Mouse (Mus musculus) MEL (cell line): ENCODE results near the gene Zbtb7a. TPM values are rescaled to one million over a fixed set of nuclear protein-coding genes. Genes with fewer than 3 reads are reported as not detected.
A peak's percentile ranks its signal among the peaks of the same experiment; 100 is the strongest.

Experiments used
- DNase-seq: peaks from one replicate; pipeline ENCODE4 v3.0.0; 2011; ENCODE audit warnings: low read depth, low spot score
- H3K27ac ChIP-seq: 2 replicates; pipeline ENCODE4 v1.5.1; 2012; ENCODE audit warnings: low read depth, mild to moderate bottlenecking, control low read depth, low read length, moderate library complexity; ENCODE audit not compliant: control insufficient read depth
- H3K27me3 ChIP-seq, 2 experiments: fragments of 150-350 bp in 1 of 2; sonication (generic) in 1 of 2; 2 replicates each; pipeline ENCODE4 v1.6.1; 2012; ENCODE audit warnings: low read length in 2 of 2, mild to moderate bottlenecking in 2 of 2, improper control_type of control experiment in 1 of 2, moderate library complexity in 1 of 2; ENCODE audit not compliant: insufficient read depth in 2 of 2, control insufficient read depth in 1 of 2
- H3K36me3 ChIP-seq, 2 experiments: 2 replicates each; pipeline ENCODE4 v1.6.1; 2012 to 2014; ENCODE audit warnings: low read length in 2 of 2, improper control_type of control experiment in 1 of 2, inconsistent platforms in 1 of 2, mild to moderate bottlenecking in 1 of 2; ENCODE audit not compliant: insufficient read depth in 2 of 2, control insufficient read depth in 1 of 2
- H3K4me1 ChIP-seq, 2 experiments: fragments of 150-350 bp in 1 of 2; sonication (generic) in 1 of 2; 2 replicates each; pipeline ENCODE4 v1.6.1; 2012; ENCODE audit warnings: low read length in 2 of 2, improper control_type of control experiment in 1 of 2, mild to moderate bottlenecking in 1 of 2; ENCODE audit not compliant: insufficient read depth in 2 of 2, control insufficient read depth in 1 of 2
- H3K4me3 ChIP-seq, 2 experiments: fragments of 150-350 bp in 1 of 2; sonication (generic) in 1 of 2; 2 replicates each; pipeline ENCODE4 v1.5.1; 2012; ENCODE audit warnings: low read depth in 2 of 2, low read length in 2 of 2, mild to moderate bottlenecking in 2 of 2, moderate library complexity in 2 of 2, control low read depth in 1 of 2, improper control_type of control experiment in 1 of 2; ENCODE audit not compliant: control insufficient read depth in 1 of 2, insufficient read depth in 1 of 2
- H3K79me2 ChIP-seq: 2 replicates; pipeline ENCODE4 v1.6.1; 2012; ENCODE audit warnings: mild to moderate bottlenecking, low read length, moderate library complexity; ENCODE audit not compliant: control insufficient read depth, poor library complexity, insufficient read depth
- H3K9ac ChIP-seq: 2 replicates; pipeline ENCODE4 v1.6.1; 2012; ENCODE audit warnings: low read depth, mild to moderate bottlenecking, control low read depth, low read length, moderate library complexity; ENCODE audit not compliant: control insufficient read depth, poor library complexity, severe bottlenecking
- H3K9me3 ChIP-seq: fragments of 150-350 bp; sonication (generic); replicated peaks from 2 replicates; pipeline ENCODE4 v1.6.1; 2012; ENCODE audit warnings: mild to moderate bottlenecking, low read length, improper control_type of control experiment, moderate library complexity; ENCODE audit not compliant: insufficient read depth
- BHLHE40 ChIP-seq: IDR thresholded peaks from 2 replicates; pipeline ENCODE4 v1.6.1; 2012; ENCODE audit warnings: low read depth, mild to moderate bottlenecking, inconsistent platforms, low read length, improper control_type of control experiment, borderline replicate concordance
- CHD1 ChIP-seq: IDR thresholded peaks from 2 replicates; pipeline ENCODE4 v1.6.1; 2012; ENCODE audit warnings: low read depth, mild to moderate bottlenecking, inconsistent platforms, low read length, improper control_type of control experiment
- CHD2 ChIP-seq: IDR thresholded peaks from 2 replicates; pipeline ENCODE4 v1.6.1; 2011; ENCODE audit warnings: low read length, improper control_type of control experiment
- CTCF ChIP-seq, 3 experiments: IDR thresholded peaks in 2 of 3; conservative IDR thresholded peaks in 1 of 3; 2 replicates each; pipeline ENCODE4 v1.5.1; 2011 to 2012; ENCODE audit warnings: low read length in 3 of 3, low read depth in 2 of 3, mild to moderate bottlenecking in 2 of 3, improper control_type of control experiment in 1 of 3, inconsistent platforms in 1 of 3, mixed read lengths in 1 of 3, moderate library complexity in 1 of 3; ENCODE audit not compliant: control insufficient read depth in 1 of 3, insufficient read depth in 1 of 3, poor library complexity in 1 of 3, severe bottlenecking in 1 of 3
- E2F4 ChIP-seq: IDR thresholded peaks from 2 replicates; pipeline ENCODE4 v1.6.1; 2011; ENCODE audit warnings: low read depth, low read length, improper control_type of control experiment, borderline replicate concordance
- ELF1 ChIP-seq: IDR thresholded peaks from 2 replicates; pipeline ENCODE4 v1.6.1; 2014; ENCODE audit warnings: low read depth, mild to moderate bottlenecking, inconsistent platforms, low read length, improper control_type of control experiment, moderate library complexity
- EP300 ChIP-seq, 2 experiments: IDR thresholded peaks; 2 replicates each; pipeline ENCODE4 v1.6.1; 2011; ENCODE audit warnings: improper control_type of control experiment in 2 of 2, low read length in 2 of 2, low read depth in 1 of 2, mild to moderate bottlenecking in 1 of 2
- ETS1 ChIP-seq: IDR thresholded peaks from 2 replicates; pipeline ENCODE4 v1.6.1; 2012; ENCODE audit warnings: low read depth, mild to moderate bottlenecking, inconsistent platforms, low read length, improper control_type of control experiment, moderate library complexity
- GABPA ChIP-seq: IDR thresholded peaks from 2 replicates; pipeline ENCODE4 v1.6.1; 2012; ENCODE audit warnings: low read depth, mild to moderate bottlenecking, inconsistent platforms, low read length, improper control_type of control experiment, moderate library complexity
- GATA1 ChIP-seq: IDR thresholded peaks from 2 replicates; pipeline ENCODE4 v1.6.1; 2011; ENCODE audit warnings: low read depth, low read length, improper control_type of control experiment
- HCFC1 ChIP-seq: IDR thresholded peaks from 2 replicates; pipeline ENCODE4 v1.6.1; 2012; ENCODE audit warnings: low read depth, mild to moderate bottlenecking, inconsistent platforms, low read length, improper control_type of control experiment, moderate library complexity
- JUND ChIP-seq: IDR thresholded peaks from 2 replicates; pipeline ENCODE4 v1.6.1; 2011; ENCODE audit warnings: low read depth, mild to moderate bottlenecking, improper control_type of control experiment, low read length
- KAT2A ChIP-seq: conservative IDR thresholded peaks from 2 replicates; pipeline ENCODE4 v1.6.1; 2012; ENCODE audit warnings: low read depth, low read length, improper control_type of control experiment, inconsistent platforms
- MAFK ChIP-seq: IDR thresholded peaks from 2 replicates; pipeline ENCODE4 v1.6.1; 2011; ENCODE audit warnings: low read depth, mild to moderate bottlenecking, low read length, improper control_type of control experiment, borderline replicate concordance
- MAX ChIP-seq: IDR thresholded peaks from 2 replicates; pipeline ENCODE4 v1.6.1; 2011; ENCODE audit warnings: low read length, improper control_type of control experiment
- MAZ ChIP-seq: IDR thresholded peaks from 2 replicates; pipeline ENCODE4 v1.6.1; 2012; ENCODE audit warnings: low read depth, mild to moderate bottlenecking, inconsistent platforms, low read length, improper control_type of control experiment
- MXI1 ChIP-seq: IDR thresholded peaks from 2 replicates; pipeline ENCODE4 v1.6.1; 2011; ENCODE audit warnings: mild to moderate bottlenecking, low read depth, low read length, improper control_type of control experiment
- MYB ChIP-seq: IDR thresholded peaks from 2 replicates; pipeline ENCODE4 v1.6.1; 2011; ENCODE audit warnings: mild to moderate bottlenecking, low read depth, low read length, improper control_type of control experiment
- MYC ChIP-seq: IDR thresholded peaks from 2 replicates; pipeline ENCODE4 v1.6.1; 2011; ENCODE audit warnings: low read depth, mild to moderate bottlenecking, low read length, improper control_type of control experiment, moderate library complexity
- NELFE ChIP-seq: IDR thresholded peaks from 2 replicates; pipeline ENCODE4 v1.6.1; 2011; ENCODE audit warnings: low read depth, low read length, improper control_type of control experiment
- NRF1 ChIP-seq: IDR thresholded peaks from 2 replicates; pipeline ENCODE4 v1.6.1; 2014; ENCODE audit warnings: low read depth, mild to moderate bottlenecking, inconsistent platforms, low read length, improper control_type of control experiment, moderate library complexity; ENCODE audit not compliant: poor library complexity, insufficient read depth, severe bottlenecking
- POLR2A ChIP-seq, 2 experiments: IDR thresholded peaks; 2 replicates each; pipeline ENCODE4 v1.6.1; 2011 to 2012; ENCODE audit warnings: low read length in 2 of 2, mild to moderate bottlenecking in 2 of 2, control low read depth in 1 of 2, improper control_type of control experiment in 1 of 2, low read depth in 1 of 2, moderate library complexity in 1 of 2; ENCODE audit not compliant: control insufficient read depth in 1 of 2, insufficient read depth in 1 of 2, poor library complexity in 1 of 2
- POLR2AphosphoS2 ChIP-seq: IDR thresholded peaks from 2 replicates; pipeline ENCODE4 v1.6.1; 2011; ENCODE audit warnings: low read length, improper control_type of control experiment
- POLR2AphosphoS5 ChIP-seq: IDR thresholded peaks from 2 replicates; pipeline ENCODE4 v1.6.1; 2012; ENCODE audit warnings: low read depth, borderline replicate concordance, mild to moderate bottlenecking, inconsistent platforms, low read length, moderate library complexity, mixed read lengths
- RAD21 ChIP-seq: IDR thresholded peaks from 2 replicates; pipeline ENCODE4 v1.6.1; 2011; ENCODE audit warnings: mild to moderate bottlenecking, low read depth, low read length, improper control_type of control experiment
- RCOR1 ChIP-seq: IDR thresholded peaks from 2 replicates; pipeline ENCODE4 v1.6.1; 2012; ENCODE audit warnings: low read depth, mild to moderate bottlenecking, inconsistent platforms, low read length, improper control_type of control experiment
- SIN3A ChIP-seq: IDR thresholded peaks from 2 replicates; pipeline ENCODE4 v1.6.1; 2012; ENCODE audit warnings: low read length, improper control_type of control experiment, inconsistent platforms
- SMC3 ChIP-seq: IDR thresholded peaks from 2 replicates; pipeline ENCODE4 v1.6.1; 2011; ENCODE audit warnings: low read depth, low read length, improper control_type of control experiment
- TAL1 ChIP-seq: IDR thresholded peaks from 2 replicates; pipeline ENCODE4 v1.6.1; 2012; ENCODE audit warnings: mild to moderate bottlenecking, inconsistent platforms, low read length, moderate library complexity, mixed read lengths
- TBP ChIP-seq: IDR thresholded peaks from 2 replicates; pipeline ENCODE4 v1.8.0; 2011; ENCODE audit warnings: low read depth, low read length, improper control_type of control experiment
- UBTF ChIP-seq: IDR thresholded peaks from 2 replicates; pipeline ENCODE4 v1.6.1; 2012; ENCODE audit warnings: low read depth, mild to moderate bottlenecking, inconsistent platforms, low read length, improper control_type of control experiment, moderate library complexity, borderline replicate concordance; ENCODE audit not compliant: insufficient read depth
- USF1 ChIP-seq: IDR thresholded peaks from 2 replicates; pipeline ENCODE4 v1.6.1; 2014; ENCODE audit warnings: low read depth, mild to moderate bottlenecking, inconsistent platforms, low read length, improper control_type of control experiment, moderate library complexity
- USF2 ChIP-seq, 2 experiments: IDR thresholded peaks; 2 replicates each; pipeline ENCODE4 v1.6.1; 2011 to 2012; ENCODE audit warnings: improper control_type of control experiment in 2 of 2, low read length in 2 of 2, borderline replicate concordance in 1 of 2, inconsistent platforms in 1 of 2, low read depth in 1 of 2, mild to moderate bottlenecking in 1 of 2; ENCODE audit not compliant: insufficient read depth in 1 of 2
- ZC3H11A ChIP-seq: IDR thresholded peaks from 2 replicates; pipeline ENCODE4 v1.6.1; 2012; ENCODE audit warnings: low read depth, mild to moderate bottlenecking, inconsistent platforms, low read length, improper control_type of control experiment
- ZKSCAN1 ChIP-seq: IDR thresholded peaks from 2 replicates; pipeline ENCODE4 v1.6.1; 2012; ENCODE audit warnings: low read depth, mild to moderate bottlenecking, inconsistent platforms, low read length, improper control_type of control experiment, moderate library complexity
- ZMIZ1 ChIP-seq: IDR thresholded peaks from 2 replicates; pipeline ENCODE4 v1.6.1; 2012; ENCODE audit warnings: low read depth, mild to moderate bottlenecking, inconsistent platforms, low read length, improper control_type of control experiment, moderate library complexity
- ZNF384 ChIP-seq: IDR thresholded peaks from 2 replicates; pipeline ENCODE4 v1.6.1; 2012; ENCODE audit warnings: low read depth, mild to moderate bottlenecking, inconsistent platforms, low read length, improper control_type of control experiment
- polyA plus RNA-seq, 2 experiments: library from polyadenylated mRNA; stranded (reverse) in 1 of 2; unstranded in 1 of 2; fragments of >175 nt in 1 of 2; fragments of >200 nt in 1 of 2; gene quantifications; 2 replicates each; pipeline versions ENCODE4 v1.2.1 to v1.2.4; 2012; ENCODE audit warnings: low replicate concordance in 2 of 2, low read depth in 1 of 2; ENCODE audit not compliant: insufficient read length in 2 of 2, insufficient read depth in 1 of 2, missing spikeins in 1 of 2
- total RNA-seq: library from RNA; depleted of rRNA; stranded (reverse); fragments of 300-350 nt; gene quantifications from 2 replicates; pipeline ENCODE4 v1.2.3, GENCODE M21; 2012

The Zbtb7a gene
- total and polyA plus RNA-seq, 3 experiments = 25.3 to 45.4 (median 40.6) TPM

GRCm38 (mm10) chr10:81173132-81173531 is 38.1 kb downstream of the Zbtb7a start:
- H3K79me2 ChIP-seq = peaks cover 18% of the 10 kb centered on the region
- H3K4me1 ChIP-seq = peaks cover 0 to 15% of the 10 kb centered on the region in 2 experiments; a peak in 3 of 4 replicates
- H3K27me3 ChIP-seq = no peaks in the 10 kb centered on the region
- DNase-seq = peak; percentile 95
- peak overlapping the region; percentile 88 for H3K9ac ChIP-seq
- H3K36me3 ChIP-seq = peaks cover 1 to 11% of the 10 kb centered on the region in 2 experiments
- peak overlapping the region; percentile 94 for H3K27ac ChIP-seq
- peak overlapping the region; percentile 45 to 50 for H3K4me3 ChIP-seq
- no peaks in the 10 kb centered on the region for H3K9me3 ChIP-seq
- peak; percentile 94 for TF ChIP-seq NELFE
- TF ChIP-seq TBP = peak; percentile 81; the same call in 1 of the 2 replicates
- no peak for TF ChIP-seq POLR2AphosphoS5
- no peak for TF ChIP-seq E2F4
- TF ChIP-seq HCFC1 = peak; percentile 85
- peak; percentile 16; the same call in 1 of the 2 replicates for TF ChIP-seq ETS1
- no peak for TF ChIP-seq JUND
- TF ChIP-seq POLR2AphosphoS2 = peak; percentile 94
- no peak for TF ChIP-seq EP300 (IDR thresholded peaks at IDR 0.05; ENCODE audit: low read depth in 1 of 2, low read length in 2 of 2)
- peak; percentile 98 for TF ChIP-seq NRF1
- no peak for TF ChIP-seq CHD1
- no peak for TF ChIP-seq MAZ
- TF ChIP-seq UBTF = no peak
- TF ChIP-seq POLR2A (IDR thresholded peaks at IDR 0.05; ENCODE audit: control insufficient read depth in 1 of 2, insufficient read depth in 1 of 2, low read depth in 1 of 2, low read length in 2 of 2, poor library complexity in 1 of 2) = peak in 1 of 2 experiments; percentile 95; a peak in 2 of 4 replicates
- TF ChIP-seq ZMIZ1 = peak; percentile 76
- no peak for TF ChIP-seq ZKSCAN1
- peak; percentile 65 for TF ChIP-seq MAX
- TF ChIP-seq MYB = no peak
- TF ChIP-seq ELF1 = peak; percentile 57
- TF ChIP-seq RAD21 = no peak; the same call in 1 of the 2 replicates
- TF ChIP-seq MAFK = no peak
- TF ChIP-seq KAT2A = no peak; the same call in 1 of the 2 replicates
- no peak for TF ChIP-seq GATA1
- peak; percentile 69 for TF ChIP-seq MXI1
- no peak for TF ChIP-seq CHD2
- TF ChIP-seq ZNF384 = peak; percentile 37; the same call in 1 of the 2 replicates
- TF ChIP-seq CTCF (IDR thresholded peaks at IDR 0.05 in 2 of 3, conservative IDR thresholded peaks at IDR 0.05 in 1 of 3; ENCODE audit: control insufficient read depth in 1 of 3, insufficient read depth in 1 of 3, low read depth in 2 of 3, low read length in 3 of 3, poor library complexity in 1 of 3, severe bottlenecking in 1 of 3) = peak; percentile 87 to 93 (median 89)
- peak; percentile 91 for TF ChIP-seq MYC
- TF ChIP-seq BHLHE40 = peak; percentile 71; the same call in 1 of the 2 replicates
- no peak for TF ChIP-seq GABPA
- TF ChIP-seq ZC3H11A = no peak
- no peak for TF ChIP-seq RCOR1
- TF ChIP-seq USF1 = peak; percentile 67
- TF ChIP-seq SIN3A = peak; percentile 84
- peak; percentile 6; the same call in 1 of the 2 replicates for TF ChIP-seq SMC3
- no peak for TF ChIP-seq USF2 (IDR thresholded peaks at IDR 0.05; ENCODE audit: borderline replicate concordance in 1 of 2, insufficient read depth in 1 of 2, low read depth in 1 of 2, low read length in 2 of 2)
- peak; percentile 31; the same call in 1 of the 2 replicates for TF ChIP-seq TAL1
